Mouse (Mus musculus) limb, embryonic 12.5 days (tissue): ENCODE data around the gene Gm20388. TPM values are rescaled to one million over a fixed set of nuclear protein-coding genes. Genes with fewer than 3 reads are reported as not detected.
A peak's percentile ranks its signal among the peaks of the same experiment; 100 is the strongest.

Experiments
- ATAC-seq: fragments of 200-750 bp; cut with Nextera tagmentation; 2 replicates; pipeline ENCODE4 v1.8.0; 2017; ENCODE audit warnings: low read depth, moderate TSS enrichment; ENCODE audit not compliant: insufficient number of reproducible peaks, insufficient read depth, low FRiP score, low TSS enrichment
- H3K27ac ChIP-seq: fragments of 300-500 bp; sonication (generic); 2 replicates; pipeline ENCODE4 v1.5.1; 2016; ENCODE audit warnings: mild to moderate bottlenecking, moderate library complexity
- H3K27me3 ChIP-seq: fragments of 300-500 bp; sonication (generic); 2 replicates; pipeline ENCODE4 v1.6.1; 2016; ENCODE audit warnings: mild to moderate bottlenecking, moderate library complexity
- H3K36me3 ChIP-seq: fragments of 300-500 bp; sonication (generic); 2 replicates; pipeline ENCODE4 v1.6.1; 2016; ENCODE audit warnings: mild to moderate bottlenecking, moderate library complexity
- H3K4me1 ChIP-seq: fragments of 300-500 bp; sonication (generic); replicated peaks from 2 replicates; pipeline ENCODE4 v1.6.1; 2016
- H3K4me2 ChIP-seq: fragments of 300-500 bp; sonication (generic); 2 replicates; pipeline ENCODE4 v1.6.1; 2016; ENCODE audit warnings: mild to moderate bottlenecking, moderate library complexity
- H3K4me3 ChIP-seq: fragments of 300-500 bp; sonication (generic); replicated peaks from 2 replicates; pipeline ENCODE4 v1.5.1; 2016; ENCODE audit warnings: mild to moderate bottlenecking
- H3K9ac ChIP-seq: fragments of 300-500 bp; sonication (generic); replicated peaks from 2 replicates; pipeline ENCODE4 v1.6.1; 2016; ENCODE audit warnings: mild to moderate bottlenecking, moderate library complexity
- H3K9me3 ChIP-seq: fragments of 300-500 bp; sonication (generic); 2 replicates; pipeline ENCODE4 v1.6.1; 2016; ENCODE audit warnings: mild to moderate bottlenecking, moderate library complexity
- WGBS: fragments of 180-500 bp; shearing (Covaris S2); methylation state at CpG from one replicate; pipeline ENCODE4 v1.1.7; 2016; 5-methylcytosine and 5-hydroxymethylcytosine counted together
- polyA plus RNA-seq: library from polyadenylated mRNA; unstranded; fragments of >200 nt; fragmentation: Nextera tagmentation; extraction: Ambion mirVana; gene quantifications from 2 replicates; pipeline ENCODE4 v1.2.1, GENCODE M21; 2016

Gm20388 gene
- polyA plus RNA-seq, 1 experiment from 2014 or later = not detected

- 83% methylated on average over 8 of the region's 8 CpGs for WGBS
- H3K27ac ChIP-seq = no peak overlapping the region
- H3K4me1 ChIP-seq = peaks cover 28% of the 10 kb centered on the region
- H3K27me3 ChIP-seq = no peaks in the 10 kb centered on the region
- no peaks in the 10 kb centered on the region for H3K9me3 ChIP-seq
- no peak overlapping the region for H3K4me3 ChIP-seq
- no peaks in the 10 kb centered on the region for H3K36me3 ChIP-seq
- ATAC-seq = no peak
- H3K4me2 ChIP-seq = no peak overlapping the region
- no peak overlapping the region for H3K9ac ChIP-seq
These were observed 101.8 kb downstream of the Gm20388 start for GRCm38 (mm10) chr8:120012491-120012890.

- Histone ChIP-seq H3K27ac (no peak overlapping the region), H3K4me2 (no peak overlapping the region), H3K9me3 (no peaks in the 10 kb centered on the region), H3K4me3 (no peak overlapping the region), H3K9ac (no peak overlapping the region), H3K27me3 (no peaks in the 10 kb centered on the region), H3K36me3 (no peaks in the 10 kb centered on the region), H3K4me1 (peaks cover 24% of the 10 kb centered on the region)
- 29% methylated on average over 9 of the region's 9 CpGs for WGBS
- ATAC-seq = no peak
These were observed 102.3 kb downstream of the Gm20388 start for GRCm38 (mm10) chr8:120012927-120013326.

- no peaks in the 10 kb centered on the region; the same call in 1 of the 2 replicates for H3K36me3 ChIP-seq
- no peak overlapping the region for H3K9ac ChIP-seq
- H3K27ac ChIP-seq = peak overlapping the region; percentile 12; the same call in 1 of the 2 replicates
- H3K27me3 ChIP-seq = no peaks in the 10 kb centered on the region
- H3K4me1 ChIP-seq = peaks cover 22% of the 10 kb centered on the region
- H3K9me3 ChIP-seq = no peaks in the 10 kb centered on the region
- 61% methylated on average over 15 of the region's 15 CpGs for WGBS
- no peak overlapping the region for H3K4me3 ChIP-seq
- no peak overlapping the region for H3K4me2 ChIP-seq
- ATAC-seq = no peak
These were observed 103.8 kb downstream of the Gm20388 start for GRCm38 (mm10) chr8:120014267-120015023.

- Histone ChIP-seq H3K27ac (no peak overlapping the region), H3K9me3 (no peaks in the 10 kb centered on the region), H3K4me1 (peaks cover 24% of the 10 kb centered on the region), H3K36me3 (no peaks in the 10 kb centered on the region; the same call in 1 of the 2 replicates), H3K9ac (no peak overlapping the region), H3K4me3 (no peak overlapping the region), H3K4me2 (no peak overlapping the region), H3K27me3 (no peaks in the 10 kb centered on the region)
- 86% methylated on average over 8 of the region's 8 CpGs for WGBS
- ATAC-seq = no peak
These were observed 105.3 kb downstream of the Gm20388 start for GRCm38 (mm10) chr8:120015916-120016315.

GRCm38 (mm10) chr8:120016424-120016823 lies 105.8 kb downstream of the Gm20388 start:
- peaks cover 29% of the 10 kb centered on the region for H3K4me1 ChIP-seq
- no peak overlapping the region for H3K9ac ChIP-seq
- H3K36me3 ChIP-seq = no peaks in the 10 kb centered on the region; the same call in 1 of the 2 replicates
- no peaks in the 10 kb centered on the region for H3K9me3 ChIP-seq
- no peak for ATAC-seq
- WGBS = 88% methylated on average over 7 of the region's 7 CpGs
- no peak overlapping the region for H3K4me3 ChIP-seq
- H3K27ac ChIP-seq = no peak overlapping the region
- H3K4me2 ChIP-seq = no peak overlapping the region
- H3K27me3 ChIP-seq = no peaks in the 10 kb centered on the region

GRCm38 (mm10) chr8:120017349-120017748 lies 106.7 kb downstream of the Gm20388 start:
- H3K9me3 ChIP-seq = no peaks in the 10 kb centered on the region
- H3K4me3 ChIP-seq = no peak overlapping the region
- WGBS = 92% methylated on average over 13 of the region's 13 CpGs
- H3K9ac ChIP-seq = no peak overlapping the region
- no peaks in the 10 kb centered on the region; the same call in 1 of the 2 replicates for H3K36me3 ChIP-seq
- ATAC-seq = no peak
- H3K27me3 ChIP-seq = no peaks in the 10 kb centered on the region
- peaks cover 33% of the 10 kb centered on the region for H3K4me1 ChIP-seq
- no peak overlapping the region for H3K4me2 ChIP-seq
- no peak overlapping the region for H3K27ac ChIP-seq

- Histone ChIP-seq H3K27ac (no peak overlapping the region), H3K9ac (no peak overlapping the region), H3K4me2 (no peak overlapping the region), H3K4me3 (no peak overlapping the region), H3K4me1 (peaks cover 33% of the 10 kb centered on the region), H3K9me3 (no peaks in the 10 kb centered on the region), H3K36me3 (no peaks in the 10 kb centered on the region; the same call in 1 of the 2 replicates), H3K27me3 (no peaks in the 10 kb centered on the region)
- no peak for ATAC-seq
- WGBS = 97% methylated on average over 6 of the region's 6 CpGs
These were observed 107.1 kb downstream of the Gm20388 start for GRCm38 (mm10) chr8:120017786-120018185.

GRCm38 (mm10) chr8:120018379-120018778 lies 107.7 kb downstream of the Gm20388 start:
- Histone ChIP-seq H3K4me3 (no peak overlapping the region), H3K4me2 (no peak overlapping the region), H3K27me3 (no peaks in the 10 kb centered on the region), H3K9ac (no peak overlapping the region), H3K4me1 (peaks cover 28% of the 10 kb centered on the region), H3K27ac (no peak overlapping the region), H3K9me3 (no peaks in the 10 kb centered on the region), H3K36me3 (no peaks in the 10 kb centered on the region; the same call in 1 of the 2 replicates)
- ATAC-seq = no peak
- WGBS = 92% methylated on average over 6 of the region's 6 CpGs

GRCm38 (mm10) chr8:120019297-120019696 lies 108.7 kb downstream of the Gm20388 start:
- H3K36me3 ChIP-seq = no peaks in the 10 kb centered on the region; the same call in 1 of the 2 replicates
- 80% methylated on average over 5 of the region's 5 CpGs for WGBS
- H3K27ac ChIP-seq = no peak overlapping the region
- no peak overlapping the region for H3K4me2 ChIP-seq
- H3K9ac ChIP-seq = no peak overlapping the region
- H3K4me3 ChIP-seq = no peak overlapping the region
- H3K4me1 ChIP-seq = peaks cover 19% of the 10 kb centered on the region
- H3K9me3 ChIP-seq = no peaks in the 10 kb centered on the region
- ATAC-seq = no peak
- no peaks in the 10 kb centered on the region for H3K27me3 ChIP-seq

GRCm38 (mm10) chr8:120020298-120020697 lies 109.7 kb downstream of the Gm20388 start:
- 79% methylated on average over 7 of the region's 7 CpGs for WGBS
- H3K27ac ChIP-seq = peak overlapping the region; percentile 13; the same call in 1 of the 2 replicates

GRCm38 (mm10) chr8:120026199-120026598 lies 115.6 kb downstream of the Gm20388 start:
- H3K36me3 ChIP-seq = no peaks in the 10 kb centered on the region
- H3K27me3 ChIP-seq = no peaks in the 10 kb centered on the region
- no peaks in the 10 kb centered on the region for H3K9me3 ChIP-seq
- no peak overlapping the region for H3K4me2 ChIP-seq
- no peak overlapping the region for H3K4me3 ChIP-seq
- H3K4me1 ChIP-seq = peaks cover 20% of the 10 kb centered on the region
- H3K27ac ChIP-seq = no peak overlapping the region
- no peak for ATAC-seq
- WGBS = 94% methylated on average over 5 of the region's 5 CpGs
- no peak overlapping the region for H3K9ac ChIP-seq

More at GRCm38 (mm10) chr8:120020298-120020697, 109.7 kb downstream of the Gm20388 start:
- Histone ChIP-seq H3K4me2 (no peak overlapping the region), H3K9ac (no peak overlapping the region), H3K9me3 (no peaks in the 10 kb centered on the region), H3K4me1 (peaks cover 13% of the 10 kb centered on the region), H3K4me3 (no peak overlapping the region), H3K27me3 (no peaks in the 10 kb centered on the region), H3K36me3 (no peaks in the 10 kb centered on the region; the same call in 1 of the 2 replicates)
- no peak for ATAC-seq
